Mouse (Mus musculus) liver, postnatal 0 days (tissue): ENCODE data around the gene Uqcrc1.

Experiments
- CTCF ChIP-seq: sonication (generic); IDR thresholded peaks from 2 replicates; pipeline ENCODE4 v1.5.1; 2016; ENCODE audit warnings: antibody characterized with exemption, low read depth
- EP300 ChIP-seq: IDR thresholded peaks from 2 replicates; pipeline ENCODE4 v1.6.1; 2016; ENCODE audit warnings: antibody characterized with exemption, low read depth, mild to moderate bottlenecking

DNA sequence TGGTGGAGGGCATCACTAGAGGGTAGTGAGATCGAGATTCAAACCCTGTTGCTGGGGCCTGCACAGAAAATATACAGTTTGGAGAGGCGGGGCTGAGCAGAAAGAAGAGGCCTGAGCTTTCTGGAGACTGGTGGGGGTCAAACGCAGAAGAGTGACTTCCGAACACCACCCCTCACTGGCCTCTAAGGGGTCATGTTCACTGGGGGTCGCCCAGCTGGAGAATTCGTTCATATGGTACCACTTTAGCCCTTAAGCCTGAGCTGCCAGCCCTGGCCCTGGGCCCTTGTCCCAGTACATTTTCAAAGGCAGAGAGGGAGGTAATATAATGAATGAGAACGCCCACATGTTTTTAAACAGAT lies 54.0 kb downstream of the Uqcrc1 start:
- no peak for TF ChIP-seq CTCF
- TF ChIP-seq EP300 = no peak
